Mouse (Mus musculus): ENCODE measurements at regions not wholly inside any gene's neighbourhood (a gene's known extent, or its start where the extent isn't known, plus 50 kb on each side); places are given as distances from the start of the nearest gene placed in this dataset.
"Not testable (repeated sequence)": the region's sequence is repeated elsewhere in the genome, so short reads cannot be mapped to it uniquely, and the experiment has no call there.

DNA sequence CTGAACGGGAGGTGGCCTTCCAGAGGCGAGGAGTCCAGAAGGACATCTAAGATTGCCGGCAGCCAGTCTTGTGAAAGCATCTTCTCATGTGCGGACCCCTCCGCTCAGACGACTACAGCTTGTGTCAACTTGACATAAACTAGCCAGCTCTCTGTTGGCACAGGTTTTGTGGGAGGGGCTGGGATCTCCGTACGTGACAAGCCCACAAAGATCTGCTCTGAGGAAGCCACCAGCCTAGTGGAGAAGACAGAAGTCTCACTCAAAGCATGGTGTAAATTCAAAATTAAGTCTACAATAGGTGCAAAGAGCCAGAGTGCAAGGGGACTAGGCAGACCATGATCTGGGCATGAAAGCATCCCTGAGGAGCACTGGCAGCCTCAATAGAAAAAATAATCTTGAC, 128.4 kb upstream of the Slc38a2 start:
- DNase-seq (ENCODE audit: low read depth): no peak

DNA sequence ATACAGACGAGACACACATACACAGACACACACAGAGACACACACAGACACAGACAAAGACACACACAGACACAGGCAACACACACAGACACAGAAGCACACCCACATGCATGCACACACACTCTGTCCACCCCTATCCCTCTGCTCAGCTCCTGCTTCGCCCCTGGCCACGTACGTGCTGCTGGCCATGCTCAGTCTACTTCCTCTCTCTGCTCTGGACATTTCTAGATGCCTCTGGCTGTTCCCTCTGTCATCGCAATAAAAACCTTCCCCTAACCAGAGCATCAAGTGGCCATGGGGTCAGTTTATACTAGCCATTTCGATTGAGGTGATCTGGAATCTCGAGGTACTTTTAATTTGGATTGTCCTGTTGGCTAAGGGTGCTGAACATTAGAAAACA, 118.9 kb upstream of the Slc38a2 start:
- DNase-seq (ENCODE audit: low read depth): no peak

DNA sequence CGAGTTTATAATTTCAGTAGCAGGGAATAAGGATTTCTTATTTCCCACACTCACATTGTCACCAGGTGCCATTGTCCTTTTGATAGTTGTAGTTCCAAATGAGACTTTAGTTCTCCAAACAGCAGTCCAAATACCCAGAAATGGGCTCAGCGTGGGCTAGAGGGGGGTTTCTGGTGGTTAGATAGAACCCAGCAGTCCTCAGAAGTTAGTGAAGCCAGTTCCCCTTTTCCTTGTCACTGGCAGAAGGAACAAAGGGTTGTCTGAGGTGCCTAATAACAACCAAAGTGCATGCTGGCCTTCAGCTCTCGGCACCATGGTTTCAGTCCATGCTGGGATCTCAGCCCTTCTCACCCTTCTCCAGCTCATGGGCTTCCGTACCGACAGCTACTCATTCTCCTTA, 118.1 kb upstream of the Slc38a2 start:
- no peak for DNase-seq (ENCODE audit: low read depth)

DNA sequence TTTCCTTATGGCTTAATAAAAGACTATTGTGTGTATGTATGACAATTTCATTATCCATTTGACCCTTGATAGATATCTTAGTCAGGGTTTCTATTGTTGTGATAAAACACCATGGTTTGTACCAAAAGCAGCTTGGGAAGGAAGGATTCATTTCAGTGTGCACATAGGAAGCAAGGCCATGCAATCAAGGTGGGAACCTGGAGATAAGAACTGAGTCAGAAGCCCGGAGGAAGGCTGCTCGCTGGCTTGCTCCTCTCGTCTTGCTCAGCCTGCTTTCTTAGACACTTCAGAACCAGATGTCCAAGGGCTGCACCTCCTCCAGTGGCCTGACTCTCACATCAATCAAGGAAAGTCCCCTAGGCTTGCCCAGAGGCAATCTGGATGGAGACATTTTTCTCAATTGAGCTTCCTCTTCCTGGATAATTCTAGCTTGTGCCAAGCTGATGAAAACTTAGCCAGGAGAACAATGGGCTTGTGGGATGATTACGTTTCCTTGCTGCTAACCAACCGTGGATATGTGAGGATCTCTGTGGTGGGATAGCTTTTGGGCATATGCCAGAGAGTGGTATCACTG, 117.6 kb upstream of the Slc38a2 start:
- DNase-seq (ENCODE audit: low read depth): no peak

DNA sequence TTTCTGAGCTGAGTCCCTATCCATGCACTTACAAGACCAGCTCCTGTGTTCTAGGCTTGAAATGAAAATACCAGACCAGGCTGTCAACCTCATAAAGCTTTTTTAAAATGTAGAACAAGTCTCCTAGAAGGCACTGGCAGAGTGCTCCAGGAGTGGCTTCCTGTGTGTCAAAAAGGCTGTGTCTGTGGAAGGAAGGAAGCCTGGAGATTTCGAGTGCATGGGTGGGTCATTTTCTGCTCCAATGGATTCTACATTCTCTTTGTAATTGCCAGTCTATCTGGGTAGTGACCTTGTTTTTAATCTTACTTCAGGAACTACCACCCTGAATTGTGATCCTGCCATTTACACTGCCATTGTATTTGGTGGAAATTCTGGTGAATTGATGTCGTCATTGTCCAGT, 113.9 kb upstream of the Slc38a2 start:
- DNase-seq (ENCODE audit: low read depth): no peak

DNA sequence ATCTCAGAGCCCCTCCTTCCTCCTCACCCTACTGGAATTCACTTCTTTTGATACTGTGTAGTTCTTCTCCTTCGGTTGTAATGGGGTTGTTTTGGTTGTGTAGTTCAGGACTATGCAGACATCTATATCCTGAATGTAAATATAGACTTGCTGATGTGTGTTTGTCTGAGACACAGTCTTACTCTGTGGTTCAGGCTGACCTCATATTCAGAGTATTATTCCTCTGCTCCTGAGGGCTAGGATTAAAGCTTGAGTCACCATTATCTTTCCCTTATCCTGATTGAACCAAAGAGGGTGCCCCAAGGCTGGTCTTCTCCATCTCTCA, 103.2 kb upstream of the Slc38a2 start:
- no peak for DNase-seq (ENCODE audit: low read depth)

DNA sequence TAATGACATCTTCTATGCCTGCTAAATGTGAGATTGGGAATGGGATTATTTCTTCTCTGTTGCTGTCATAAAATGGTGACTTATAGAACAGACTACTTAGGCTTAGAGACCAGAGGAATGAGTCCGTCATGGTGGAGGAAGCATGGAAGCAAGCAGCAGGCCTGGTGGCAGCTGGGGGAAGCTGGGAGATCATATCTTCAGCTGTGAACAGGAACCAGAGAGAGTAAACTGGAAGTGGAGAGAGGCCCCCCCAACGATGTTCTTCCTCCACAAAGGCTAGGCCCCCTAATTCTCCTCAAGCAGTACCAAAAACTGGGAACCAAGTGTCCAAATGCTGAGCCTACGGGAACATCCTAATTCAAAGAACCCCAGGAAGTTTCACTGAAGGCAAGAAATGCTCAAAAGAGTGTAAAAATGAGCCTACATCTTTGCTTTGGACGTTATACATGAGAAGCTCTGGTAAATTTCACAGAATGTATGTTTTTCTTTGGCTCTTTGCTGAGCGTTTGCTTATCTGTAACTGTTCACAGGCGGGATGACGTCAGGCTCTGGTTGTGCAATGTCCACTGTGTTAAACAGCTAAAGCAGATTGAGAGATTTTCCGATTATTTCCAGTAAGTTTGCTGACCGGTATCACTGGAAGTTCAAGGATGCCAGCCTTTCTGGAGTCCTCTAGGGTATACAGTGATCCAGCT, 102.7 kb upstream of the Slc38a2 start:
- no peak for DNase-seq (ENCODE audit: low read depth)

DNA sequence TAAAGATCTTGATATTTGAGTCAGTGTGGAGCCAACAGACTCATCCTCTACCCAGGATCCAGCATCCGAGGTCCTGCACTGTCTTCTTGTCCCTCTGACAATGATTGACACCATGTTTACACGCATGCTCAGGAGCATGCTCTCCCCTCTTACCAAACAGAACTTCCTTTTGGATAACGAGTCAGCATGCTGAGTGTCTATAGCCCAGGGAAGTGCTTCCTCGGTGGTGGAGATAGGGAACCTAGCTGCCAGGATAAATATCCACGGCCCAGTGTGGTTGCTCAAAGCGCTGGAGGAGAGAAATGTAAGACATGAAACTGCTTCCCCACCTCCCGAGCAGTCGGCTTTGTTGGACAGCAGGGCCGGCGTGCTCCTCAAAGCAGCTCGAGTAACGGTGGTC, 99.7 kb upstream of the Slc38a2 start:
- DNase-seq (ENCODE audit: low read depth): no peak

DNA sequence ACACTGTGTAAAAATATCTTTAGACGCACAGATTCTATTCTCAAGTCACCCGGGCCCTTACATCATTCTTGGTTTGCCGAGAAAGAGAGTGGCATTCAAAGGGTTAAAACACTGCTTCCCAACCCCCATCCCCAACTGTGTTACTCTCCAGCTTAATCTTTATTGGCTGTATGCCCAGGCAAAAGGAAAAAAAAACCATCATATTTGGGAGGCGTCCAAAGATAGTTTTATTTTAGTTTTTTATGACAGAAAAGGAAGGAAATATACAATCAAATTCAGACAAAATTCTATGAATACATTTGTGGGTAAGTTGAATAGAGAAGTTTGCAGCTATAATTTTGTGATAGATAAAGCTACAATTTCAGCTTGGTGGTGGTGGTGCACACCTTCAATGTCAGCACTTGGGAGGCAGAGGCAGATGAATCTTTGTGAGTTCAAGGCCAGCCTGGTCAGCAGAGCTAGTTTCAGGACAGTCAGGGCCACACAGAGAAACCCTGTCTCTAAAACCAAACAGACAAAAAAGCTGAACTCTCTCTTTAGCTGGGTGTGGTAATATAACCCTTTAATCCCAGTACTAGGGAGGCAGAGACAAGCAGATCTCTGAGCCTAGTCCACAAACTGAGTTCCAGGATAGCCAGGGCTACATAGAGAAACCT, 98.2 kb upstream of the Slc38a2 start:
- no peak for DNase-seq (ENCODE audit: low read depth)

DNA sequence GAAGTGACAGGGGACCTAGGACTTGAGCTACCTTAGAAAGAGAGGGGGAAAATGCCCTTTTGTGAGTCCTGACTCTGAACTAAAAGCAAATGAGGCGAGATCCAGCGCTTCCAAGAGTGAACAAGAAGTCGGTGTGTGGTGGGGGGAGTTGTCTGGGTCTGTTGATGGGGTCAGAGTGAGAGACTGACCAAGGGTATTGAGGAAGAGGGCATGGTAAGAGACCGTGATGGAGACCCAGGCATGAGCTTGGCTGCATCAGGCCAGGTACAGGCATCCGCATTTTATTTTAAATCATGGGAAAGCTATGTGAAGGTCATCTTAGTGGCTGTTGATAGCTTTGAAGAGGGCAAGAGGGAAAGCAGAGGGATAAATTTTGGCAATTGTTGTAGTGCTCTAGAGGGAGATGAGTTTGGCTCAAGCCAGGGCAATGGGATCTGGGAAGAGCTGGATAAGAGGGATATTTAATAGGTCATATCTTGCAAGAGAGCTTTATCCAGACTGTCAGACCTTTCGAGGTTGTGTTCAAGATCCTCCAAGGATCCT, 94.7 kb upstream of the Slc38a2 start:
- DNase-seq (ENCODE audit: low read depth): no peak

DNA sequence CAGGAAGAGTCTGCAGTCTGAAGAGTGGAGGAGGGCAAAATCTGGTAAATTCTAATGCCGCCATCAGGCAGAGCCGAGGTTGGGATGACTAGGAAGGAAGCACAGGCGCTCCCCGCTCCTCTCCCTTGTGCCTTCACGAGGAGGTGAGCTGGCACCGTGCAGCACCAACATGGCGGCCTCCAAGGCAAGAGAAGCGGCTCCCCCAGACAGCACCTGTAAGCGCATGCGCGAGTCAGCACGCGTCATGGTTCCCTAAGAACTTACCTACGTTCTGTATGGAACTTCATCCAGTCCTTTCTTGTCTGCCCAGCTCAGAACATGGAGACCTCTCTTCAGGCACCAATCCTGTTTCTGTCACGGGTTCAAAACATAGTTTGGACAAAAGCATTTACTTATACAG, 93.7 kb upstream of the Slc38a2 start:
- no peak for DNase-seq (ENCODE audit: low read depth)

DNA sequence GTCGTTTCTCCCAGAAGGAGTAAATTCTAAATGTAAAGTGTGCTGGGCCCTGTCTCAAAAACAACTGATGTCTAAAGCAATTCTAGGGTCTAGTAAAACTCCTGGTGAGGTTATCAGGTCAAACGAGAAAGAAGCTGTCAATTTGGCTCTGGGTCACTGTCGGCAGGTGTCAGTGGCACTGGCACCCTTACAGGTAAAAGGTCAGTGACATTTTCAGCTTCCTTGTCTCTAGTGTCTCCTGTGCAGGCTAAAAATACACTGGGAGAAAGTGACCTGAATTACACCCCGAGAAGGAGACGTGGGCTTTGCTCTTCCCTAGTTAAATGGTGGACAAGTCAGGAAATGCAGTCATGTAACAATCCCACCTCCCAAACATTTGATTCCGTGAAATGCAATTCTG, 91.8 kb upstream of the Slc38a2 start:
- no peak for DNase-seq (ENCODE audit: low read depth)

DNA sequence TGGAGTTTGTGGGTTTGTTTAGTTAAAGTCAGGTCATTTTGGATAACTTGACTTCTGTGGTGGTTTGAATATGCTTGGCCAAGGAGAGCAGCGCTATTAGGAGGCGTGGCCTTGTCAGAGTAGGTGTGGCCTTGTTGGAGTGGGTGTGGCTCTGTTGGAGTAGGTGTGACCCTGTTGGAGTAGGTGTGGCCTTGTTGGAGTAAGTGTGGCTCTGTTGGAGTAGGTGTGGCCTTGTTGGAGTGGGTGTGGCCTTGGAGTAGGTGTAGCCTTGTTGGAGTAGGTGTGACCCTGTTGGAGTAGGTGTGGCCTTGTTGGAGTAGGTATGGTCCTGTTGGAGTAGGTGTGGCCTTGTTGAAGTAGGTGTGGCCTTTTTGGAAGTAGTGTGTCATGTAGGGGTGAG, 88.4 kb upstream of the Slc38a2 start:
- DNase-seq (ENCODE audit: low read depth): not testable (repeated sequence)

DNA sequence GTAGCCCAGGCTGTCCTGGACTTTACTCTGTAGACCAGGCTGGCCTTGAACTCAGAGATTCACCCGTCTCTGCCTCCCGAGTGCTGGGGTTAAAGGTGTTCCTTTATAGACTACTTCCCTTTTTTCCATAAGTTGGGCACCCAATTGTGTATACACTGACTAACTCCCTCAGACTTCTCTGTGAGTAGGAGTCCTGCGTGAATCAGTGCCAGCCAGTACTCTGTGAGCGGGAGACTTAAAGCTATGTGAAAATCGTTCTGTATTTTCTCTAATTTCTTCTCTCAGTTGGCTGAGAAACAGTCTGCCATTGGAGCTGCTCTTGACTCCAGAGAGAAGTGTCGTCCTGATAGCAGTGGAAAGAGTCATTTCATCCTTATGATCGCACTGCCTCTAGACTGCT, 85.0 kb upstream of the Slc38a2 start:
- no peak for DNase-seq (ENCODE audit: low read depth)

DNA sequence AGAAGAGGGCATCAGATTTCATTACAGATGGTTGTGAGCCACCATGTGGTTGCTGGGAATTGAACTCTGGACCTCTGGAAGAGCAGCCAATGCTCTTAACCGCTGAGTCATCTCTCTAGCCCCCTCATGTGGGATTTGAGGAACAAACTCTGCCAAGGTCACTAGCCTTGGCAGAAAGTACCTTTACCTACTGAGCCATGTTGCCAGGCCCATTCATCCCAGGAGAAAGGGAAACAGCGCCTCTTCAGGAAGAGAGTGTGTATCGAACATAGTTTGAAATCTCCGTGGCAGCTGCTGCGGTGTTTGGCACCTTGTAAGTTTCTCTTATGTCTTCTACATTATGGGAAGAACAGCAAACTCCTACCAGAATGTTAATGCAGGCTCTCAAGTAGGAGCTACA, 82.0 kb upstream of the Slc38a2 start:
- no peak for DNase-seq (ENCODE audit: low read depth)

DNA sequence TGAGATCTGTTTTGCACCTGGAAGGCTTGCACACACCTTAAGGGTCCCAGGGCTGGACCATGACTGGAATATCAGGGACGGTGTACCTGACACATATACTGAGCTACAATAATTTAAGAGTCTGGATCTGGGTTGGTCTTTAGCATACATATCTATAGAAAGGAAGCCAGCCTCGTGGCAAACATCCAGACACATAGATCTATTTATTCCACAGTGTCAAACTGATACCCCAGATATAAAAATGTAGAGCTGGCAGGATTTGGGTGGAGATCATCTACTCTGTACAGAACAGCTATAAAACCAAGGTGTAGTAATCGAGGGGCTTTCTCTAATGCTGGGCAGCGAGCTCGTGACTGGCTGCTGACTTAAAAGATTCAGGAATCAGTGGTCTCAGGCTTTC, 81.1 kb upstream of the Slc38a2 start:
- no peak for DNase-seq (ENCODE audit: low read depth)

DNA sequence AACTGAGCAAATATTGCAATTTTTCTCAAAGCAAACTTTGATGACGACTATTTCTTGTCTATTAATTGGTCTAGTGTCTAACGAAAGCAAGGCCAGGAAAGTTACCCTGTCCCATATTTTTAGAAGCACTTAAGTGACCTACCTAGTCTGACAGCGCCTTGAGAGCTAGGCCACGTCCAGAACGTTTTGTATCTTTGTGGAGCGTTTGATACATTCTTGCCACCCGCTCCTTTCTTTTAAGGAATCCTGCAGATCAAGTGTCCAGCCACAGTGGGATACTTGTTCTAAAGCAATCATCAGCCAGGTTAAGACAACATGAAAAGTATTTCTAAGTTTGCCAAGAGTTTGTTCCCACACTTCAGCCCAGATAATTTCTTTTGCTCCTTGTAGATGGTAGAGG, 79.8 kb upstream of the Slc38a2 start:
- DNase-seq (ENCODE audit: low read depth): no peak

DNA sequence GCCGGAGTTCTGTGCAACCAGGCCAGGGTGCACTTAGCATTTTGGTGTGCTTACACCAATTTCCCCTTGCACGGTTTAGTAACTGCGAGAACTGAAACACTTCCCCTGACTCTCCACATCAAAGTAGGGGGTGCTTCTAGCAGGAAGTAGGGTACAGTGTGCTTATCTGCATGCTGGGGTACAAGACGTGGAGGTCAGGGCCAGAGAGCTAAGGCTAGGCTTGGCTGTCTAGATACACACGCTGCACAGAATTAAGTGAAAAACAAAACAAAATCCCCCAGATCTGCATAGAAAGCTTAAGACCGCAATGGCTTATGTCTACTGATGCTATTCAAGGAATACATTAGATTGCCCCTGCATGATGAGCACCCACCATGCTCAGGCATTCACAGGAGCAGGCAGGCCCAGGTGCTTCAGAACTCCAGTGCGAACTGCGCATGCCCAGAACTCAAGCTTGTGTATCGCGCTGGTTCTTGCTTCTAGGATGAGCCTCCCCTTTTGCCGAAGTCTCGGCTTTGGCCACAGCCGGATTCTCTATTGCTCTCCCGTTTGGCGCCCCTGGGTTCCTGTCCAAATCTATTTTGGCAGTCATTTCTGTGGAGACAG, 78.9 kb upstream of the Slc38a2 start:
- DNase-seq (ENCODE audit: low read depth): peak; percentile 92

DNA sequence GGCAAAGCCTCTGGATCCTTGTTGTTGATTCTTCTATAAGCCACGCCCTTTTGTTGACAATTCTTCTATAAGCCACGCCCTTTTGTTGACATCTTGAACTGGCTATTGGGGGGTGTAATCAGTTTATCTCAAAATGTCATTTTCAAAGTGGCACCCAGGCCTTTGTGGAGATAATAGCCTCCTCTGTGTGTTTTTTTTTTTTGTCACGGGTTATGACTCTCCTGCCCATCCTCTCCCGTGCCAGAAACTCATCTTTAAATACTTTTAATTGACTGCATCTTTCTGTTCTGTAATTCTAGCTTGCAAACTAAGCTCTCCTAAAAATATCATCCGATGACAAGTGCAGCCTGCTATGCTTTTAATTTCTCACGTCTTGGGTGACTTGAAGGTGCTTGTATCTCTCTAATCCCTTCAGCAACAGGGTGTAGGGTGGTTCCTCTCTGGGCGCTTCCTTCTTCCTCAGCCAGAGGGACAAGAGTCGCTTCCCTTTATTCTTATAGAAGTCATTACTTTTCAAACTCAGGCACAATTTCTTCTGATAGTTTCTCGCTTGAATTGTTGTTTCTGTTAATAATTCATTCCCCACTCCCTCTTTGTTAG, 77.0 kb upstream of the Slc38a2 start:
- DNase-seq (ENCODE audit: low read depth): no peak

DNA sequence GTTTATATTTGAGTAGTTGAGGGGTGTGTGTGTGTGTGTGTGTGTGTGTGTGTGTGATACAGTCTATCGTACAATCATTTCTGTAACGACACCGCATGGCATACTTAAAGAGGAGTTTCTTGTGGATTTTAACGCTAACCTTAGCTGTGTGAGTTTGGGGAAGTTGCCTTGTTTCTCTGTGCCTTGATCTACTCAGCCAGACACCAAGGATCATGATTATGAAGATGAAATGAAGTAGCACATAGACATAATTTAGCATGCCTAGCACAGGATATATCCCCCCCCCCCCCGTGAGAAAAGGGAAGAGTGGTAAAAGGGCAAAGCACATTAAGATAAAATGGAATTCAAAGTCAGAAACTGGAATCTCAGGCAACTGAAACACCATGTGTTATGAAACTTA, 75.6 kb upstream of the Slc38a2 start:
- DNase-seq (ENCODE audit: low read depth): no peak

DNA sequence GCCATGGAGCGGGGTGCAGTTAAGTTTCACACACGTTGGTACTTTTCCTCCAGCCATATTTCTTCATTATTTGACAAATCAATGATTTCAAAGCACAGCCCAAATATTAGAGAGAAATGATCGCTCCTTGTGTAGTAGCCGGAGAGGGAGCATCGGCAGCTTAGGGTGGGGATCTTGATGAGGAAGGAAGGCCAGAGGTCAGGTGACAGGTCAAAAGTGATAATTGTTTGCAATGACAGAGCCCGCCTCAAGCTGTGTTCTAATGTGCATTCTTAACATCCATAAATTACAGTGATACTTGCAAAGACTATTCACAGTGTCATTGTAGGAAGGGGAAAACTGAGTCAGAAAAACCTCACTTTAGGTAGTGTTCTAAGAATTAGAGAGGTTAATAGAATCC, 75.1 kb upstream of the Slc38a2 start:
- DNase-seq (ENCODE audit: low read depth): no peak

DNA sequence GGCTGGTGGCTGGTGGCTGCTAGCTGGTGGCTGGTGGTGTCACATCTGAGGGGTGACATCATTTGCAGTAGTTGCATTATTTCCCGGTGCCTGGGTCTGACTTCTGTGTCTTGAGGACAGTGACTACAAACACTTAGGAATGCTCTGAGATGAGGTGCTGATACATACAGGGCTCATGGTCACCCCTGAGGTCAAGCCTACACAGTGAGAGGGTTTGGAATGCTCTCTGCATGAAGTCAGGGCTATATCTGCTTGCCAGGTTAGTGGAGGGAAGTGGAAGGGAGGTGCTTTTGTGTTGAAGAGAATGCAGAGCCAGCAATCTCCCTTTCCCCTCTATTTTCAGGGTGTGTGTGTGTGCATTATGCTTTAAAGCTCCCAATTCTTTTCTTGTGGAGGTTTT, 74.1 kb upstream of the Slc38a2 start:
- no peak for DNase-seq (ENCODE audit: low read depth)

DNA sequence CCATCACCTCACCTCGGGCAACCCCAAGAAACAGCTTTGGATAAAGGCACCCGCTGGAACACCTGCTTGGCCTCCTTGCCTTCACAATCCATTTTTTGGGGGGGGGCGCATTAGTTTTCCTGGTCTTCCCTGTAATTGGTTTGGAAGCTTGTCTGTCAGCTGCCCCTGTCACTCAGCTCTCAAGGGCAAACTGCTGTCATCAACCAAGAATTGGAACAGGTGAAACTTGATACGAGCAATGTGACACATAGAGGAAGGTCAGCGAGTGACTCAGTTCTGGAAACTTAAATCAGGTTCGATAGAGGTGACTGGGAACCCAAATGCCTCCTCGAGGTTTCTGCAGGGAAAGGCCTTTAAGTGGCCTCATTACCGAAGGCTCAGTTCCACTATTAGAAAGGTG, 73.2 kb upstream of the Slc38a2 start:
- DNase-seq (ENCODE audit: low read depth): no peak

Measured in naive thymus-derived CD4-positive, alpha-beta T cell, adult 2 months (primary cell).